Mouse (Mus musculus) liver, adult 2 months (tissue): ENCODE results near the gene Gng7.

Source experiments
- CTCF ChIP-seq: fragments of 200-500 bp; IDR thresholded peaks from 2 replicates; pipeline ENCODE4 v1.5.1; 2011; ENCODE audit warnings: low read depth, low read length, control low read depth
- POLR2A ChIP-seq: fragments of 200-500 bp; IDR thresholded peaks from 2 replicates; pipeline ENCODE4 v1.6.1; 2011; ENCODE audit warnings: low read length, control low read depth; ENCODE audit not compliant: insufficient read depth; ENCODE audit errors: extremely low read depth

DNA sequence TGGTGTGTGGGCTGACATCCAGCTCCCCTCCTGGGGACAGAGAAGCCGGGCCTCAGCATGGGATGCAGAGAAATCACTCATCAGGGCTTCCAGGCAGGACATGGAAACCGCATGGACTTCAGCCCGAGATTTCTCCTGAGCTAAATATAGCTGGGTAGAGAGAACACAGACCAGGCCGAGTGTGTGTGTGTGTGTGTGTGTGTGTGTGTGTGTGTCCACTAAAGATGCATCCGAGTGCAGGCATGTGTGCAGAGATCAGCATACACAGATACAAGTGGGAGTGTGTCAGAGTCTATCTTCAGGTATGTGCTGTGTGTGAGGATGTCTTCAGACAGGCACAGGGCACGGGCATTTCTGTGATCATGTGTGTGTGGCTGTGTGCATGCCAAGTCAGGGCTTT, 59.9 kb downstream of the Gng7 start:
- no peak for TF ChIP-seq CTCF
- TF ChIP-seq POLR2A = no peak
